Mouse (Mus musculus): ENCODE data around the gene Gmppa.

DNA sequence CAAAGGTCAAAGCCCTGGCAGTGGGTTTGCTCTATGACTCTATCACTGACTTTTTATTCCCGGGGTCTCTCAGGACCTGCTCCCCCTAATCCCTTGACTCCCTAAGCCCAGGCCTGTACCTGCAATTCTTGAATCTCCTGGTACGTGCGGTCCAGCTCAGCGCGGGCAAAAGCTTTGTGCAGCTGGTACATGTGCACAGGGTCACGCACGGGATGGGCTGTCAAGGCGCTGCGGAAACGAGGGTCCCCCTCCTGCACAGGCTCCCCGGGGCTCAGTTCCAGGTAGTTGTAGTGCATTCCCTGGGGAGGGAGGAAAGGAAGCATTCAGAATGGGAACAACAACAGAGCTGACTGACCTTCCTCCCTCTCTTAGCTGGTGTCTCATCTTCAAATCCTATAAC, 40.7 kb downstream of the Gmppa start:
- TF ChIP-seq MYOD1 (IDR thresholded peaks at IDR 0.05; ENCODE audit: control insufficient read depth, insufficient read length, low read depth), result no peak
- TF ChIP-seq CTCF (IDR thresholded peaks at IDR 0.05; ENCODE audit: control insufficient read depth, insufficient read depth, insufficient read length), result no peak

All from C2C12 (cell line).